Comparison of ENCODE assay signal across 9 mouse cellular contexts in genomic region chr12:99224863-99225603, GRCm38 (mm10).
DNase-seq lines count a peak whose midpoint lies in the region; ATAC-seq lines count a peak whose summit lies in the region.
"Had no signal": no experiment of that assay in that cellular context is flagged by ENCODE, and none has a peak within 500 bp of the region (broad histone marks: within the 10 kb centered on the region; RNA-seq: fewer than 3 reads in every experiment).

No protein-coding gene starts in this region.

- H3K27ac ChIP-seq in forebrain, embryonic 10.5 days, result peak overlapping the region; percentile 67
- H3K27ac ChIP-seq in forebrain, embryonic 15.5 days (replicated peaks), result no peak overlapping the region

- H3K9ac ChIP-seq in forebrain, embryonic 15.5 days (replicated peaks), result no peak overlapping the region

- peaks cover 96% of the 10 kb centered on the region for H3K4me1 ChIP-seq in forebrain, embryonic 10.5 days
- H3K4me1 ChIP-seq in forebrain, embryonic 15.5 days, result peaks cover 86% of the 10 kb centered on the region

- no peak overlapping the region for H3K4me2 ChIP-seq in forebrain, embryonic 15.5 days (replicated peaks)

- H3K27me3 ChIP-seq in forebrain, embryonic 10.5 days (ENCODE audit: poor library complexity, severe bottlenecking), result peaks cover 3% of the 10 kb centered on the region
- no peaks in the 10 kb centered on the region for H3K27me3 ChIP-seq in forebrain, embryonic 15.5 days

- 69% methylated on average over 13 of the region's 13 CpGs for WGBS in forebrain, embryonic 10.5 days
- WGBS in forebrain, embryonic 15.5 days, result 62% methylated on average over 13 of the region's 13 CpGs

- ATAC-seq in forebrain, embryonic 15.5 days (replicated peaks), result no peak

- H3K4me3 ChIP-seq in forebrain, embryonic 10.5 days, result no peak overlapping the region
- H3K4me3 ChIP-seq in forebrain, embryonic 15.5 days, result no peak overlapping the region

- no peak for DNase-seq in forebrain, embryonic 10.5 days (ENCODE audit: extremely low spot score, low spot score)
- peak; percentile 35 to 48 for DNase-seq in right cerebral cortex, adult 2 months (ENCODE audit: low spot score in 2 of 2)
- DNase-seq in right cerebral cortex, postnatal 14 days, result no peak
- DNase-seq in monocyte, adult 2 months (ENCODE audit: low read depth in 1 of 2, low spot score in 2 of 2), result peak; percentile 61 to 67
- DNase-seq in thymus, postnatal 4 days, result peak; percentile 35
- DNase-seq in adrenal gland, adult 8-10 months, result no peak
- no peak for DNase-seq in kidney, adult 11 months
- DNase-seq: gastrocnemius, postnatal 14 days had no signal

- no peaks in the 10 kb centered on the region for H3K36me3 ChIP-seq in forebrain, embryonic 10.5 days (replicated peaks)
- no peaks in the 10 kb centered on the region for H3K36me3 ChIP-seq in forebrain, embryonic 15.5 days

- no peaks in the 10 kb centered on the region for H3K9me3 ChIP-seq in forebrain, embryonic 10.5 days
- no peaks in the 10 kb centered on the region for H3K9me3 ChIP-seq in forebrain, embryonic 15.5 days

Comparison
In these comparisons a context has a peak if more than half of its experiments do, and no peak if none do; other contexts are left out.
1. DNase-seq: peak in right cerebral cortex, adult 2 months (2 of 2), monocyte, adult 2 months (2 of 2) and thymus, postnatal 4 days (single experiment); none in forebrain, embryonic 10.5 days (single experiment), right cerebral cortex, postnatal 14 days (single experiment), adrenal gland, adult 8-10 months (single experiment) and kidney, adult 11 months (single experiment).